Mouse (Mus musculus) cerebellum, adult 11-12 months (tissue): Measurements from ENCODE around the gene Tmem53.

ENCODE experiments used
- DNase-seq: peaks from one replicate; pipeline ENCODE4 v3.0.0; 2022

Gene Tmem53

DNA sequence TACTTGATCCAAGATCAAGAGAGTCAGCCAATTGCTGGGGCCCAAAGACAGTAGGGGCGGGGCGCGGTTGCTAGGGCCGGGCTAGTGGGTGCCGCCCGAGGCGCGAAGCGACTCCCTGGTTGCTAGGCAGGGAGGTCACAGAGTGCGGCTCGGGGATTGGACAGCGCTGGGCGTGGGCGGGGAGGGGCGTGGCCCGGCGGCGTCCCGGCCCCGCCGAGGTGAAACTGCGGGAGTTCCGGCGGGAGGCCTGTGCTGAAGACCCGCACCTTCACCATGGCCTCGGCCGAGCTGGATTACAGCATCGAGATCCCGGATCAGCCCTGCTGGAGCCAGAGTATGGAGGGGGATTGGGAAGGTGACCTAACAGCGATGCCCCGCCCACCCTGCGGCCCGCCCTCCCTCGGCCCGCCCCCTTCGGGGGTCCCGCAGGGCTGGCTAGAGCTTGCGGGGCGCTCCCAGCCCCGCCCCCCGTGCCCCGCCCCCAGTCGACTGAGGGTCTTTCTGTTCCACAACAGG is at the start of gene Tmem53, which contains the start of gene Armh1:
TSS of gene Tmem53 (plus strand) at position 151 of the 516 bp plus-strand sequence.
TSS of gene Armh1 (minus strand) at position 325 of the 516 bp plus-strand sequence.
- peak; percentile 72 for DNase-seq

DNA sequence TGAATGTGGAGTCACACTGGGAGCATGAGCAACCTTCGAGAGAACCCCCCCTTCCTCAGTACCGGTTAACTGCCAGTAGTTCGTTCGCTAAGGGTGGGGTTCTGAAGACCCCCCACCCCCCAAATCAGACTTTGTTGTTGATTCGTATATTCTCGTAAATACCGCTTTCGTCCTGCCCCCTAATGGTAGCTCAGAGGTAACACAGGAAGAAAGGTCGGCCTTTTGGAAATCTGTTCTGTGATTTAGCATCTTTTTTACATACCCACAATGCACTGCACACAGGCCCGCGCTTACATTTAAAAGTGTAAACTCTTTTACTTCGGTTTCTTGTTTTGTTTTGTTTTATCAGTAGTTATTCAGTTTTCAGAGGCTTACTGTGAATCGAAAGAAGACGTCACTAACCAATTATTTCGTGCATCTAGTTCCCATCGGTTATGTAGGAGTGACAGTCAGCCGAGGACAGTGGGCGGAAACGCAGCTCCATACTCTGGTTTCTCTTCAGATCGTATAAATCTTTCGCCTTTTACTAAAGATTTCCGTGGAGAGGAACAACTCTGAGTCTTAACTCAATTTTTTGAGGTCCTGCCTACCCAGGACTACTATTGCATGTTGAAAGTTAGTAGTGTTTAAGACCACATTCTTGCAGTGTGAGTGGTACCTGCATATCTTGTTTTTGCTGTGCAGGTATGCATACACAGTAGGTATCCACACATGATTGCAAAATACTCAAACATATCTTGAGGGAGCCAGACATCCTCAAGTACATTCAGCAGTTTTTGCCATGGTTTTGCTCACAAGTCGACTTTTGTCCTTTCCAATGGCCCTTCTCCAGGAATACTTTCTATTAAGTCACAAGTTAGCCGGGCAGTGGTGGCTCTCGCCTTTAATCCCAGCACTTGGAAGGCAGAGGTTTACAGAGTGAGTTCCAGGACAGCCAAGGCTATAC is 49.4 kb upstream of the Tmem53 start:
- DNase-seq, result no peak

DNA sequence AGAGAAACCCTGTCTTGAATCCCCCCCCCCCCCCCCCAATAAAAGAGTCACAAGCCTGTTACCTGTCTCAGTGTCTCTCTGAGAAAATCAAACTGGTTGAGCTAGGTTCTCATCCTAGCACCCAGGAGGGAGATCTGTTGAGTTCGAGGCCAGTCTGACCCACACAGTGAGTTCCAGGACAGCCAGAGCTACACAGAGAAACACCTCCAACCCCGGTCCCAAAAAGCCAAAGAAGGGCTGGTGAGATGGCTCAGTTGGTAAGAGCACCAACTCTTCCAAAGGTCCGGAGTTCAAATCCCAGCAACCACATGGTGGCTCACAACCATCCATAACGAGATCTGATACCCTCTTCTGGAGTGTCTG is 48.8 kb upstream of the Tmem53 start:
- no peak for DNase-seq

DNA sequence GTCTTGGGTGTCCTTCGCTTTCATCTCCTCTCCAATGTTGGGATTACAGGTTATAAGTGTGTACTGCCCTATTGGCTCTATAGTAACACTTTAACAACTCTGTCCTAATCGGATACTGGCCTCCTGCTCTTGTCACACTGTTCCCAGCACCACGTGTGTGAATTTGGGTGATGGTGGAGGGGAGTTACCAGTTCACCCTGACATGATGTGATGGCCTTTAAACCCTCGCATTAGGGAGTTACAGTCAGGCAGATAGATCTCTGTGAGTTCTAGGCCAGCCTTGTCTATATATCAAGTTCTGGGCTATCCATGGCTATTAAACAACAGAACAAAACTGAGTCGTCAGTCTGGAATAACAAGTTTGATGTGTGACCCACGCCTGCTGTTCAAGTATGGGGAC is 42.2 kb upstream of the Tmem53 start:
- DNase-seq, result no peak

DNA sequence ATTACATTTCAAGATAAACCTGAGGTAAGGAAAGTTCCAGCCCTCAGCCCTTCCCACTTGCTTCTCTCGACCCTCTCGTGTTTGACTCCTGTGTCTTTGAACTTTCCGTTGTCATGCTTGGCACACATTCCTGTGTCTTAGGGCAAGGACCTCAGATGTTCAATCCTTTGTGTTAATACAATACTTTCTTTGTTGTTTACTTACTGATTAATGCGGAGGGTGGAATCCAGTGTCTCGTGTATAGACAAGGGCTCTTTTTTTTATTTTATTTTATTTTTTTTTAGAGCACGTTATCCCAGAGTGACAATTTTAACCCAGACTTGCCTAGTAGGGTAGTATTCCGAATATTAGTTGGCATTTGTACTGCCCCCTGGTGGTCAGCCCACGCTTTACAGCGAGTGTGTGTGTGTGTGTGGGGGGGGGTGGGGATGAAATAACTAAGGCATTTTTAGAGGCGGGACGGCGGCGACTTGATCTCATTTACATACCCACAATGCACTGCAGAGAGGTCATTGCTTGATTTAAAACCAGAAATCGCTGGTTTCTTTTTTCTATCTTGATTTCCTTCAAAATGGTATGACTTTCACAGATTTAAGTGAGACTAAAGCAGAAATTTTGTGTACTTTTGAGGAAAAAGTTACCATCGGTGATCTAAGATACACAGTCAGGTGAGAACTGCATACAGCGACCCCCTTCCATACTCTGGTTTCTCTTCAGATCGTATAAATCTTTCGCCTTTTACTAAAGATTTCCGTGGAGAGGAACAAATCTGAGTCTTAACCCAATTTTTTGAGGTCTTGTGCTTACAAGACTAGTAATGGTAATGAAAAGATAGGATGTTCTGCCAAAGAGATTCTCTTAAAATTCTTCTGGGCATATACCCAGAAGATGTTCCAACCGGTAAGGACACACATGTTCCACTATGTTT is 41.3 kb upstream of the Tmem53 start:
- no peak for DNase-seq

DNA sequence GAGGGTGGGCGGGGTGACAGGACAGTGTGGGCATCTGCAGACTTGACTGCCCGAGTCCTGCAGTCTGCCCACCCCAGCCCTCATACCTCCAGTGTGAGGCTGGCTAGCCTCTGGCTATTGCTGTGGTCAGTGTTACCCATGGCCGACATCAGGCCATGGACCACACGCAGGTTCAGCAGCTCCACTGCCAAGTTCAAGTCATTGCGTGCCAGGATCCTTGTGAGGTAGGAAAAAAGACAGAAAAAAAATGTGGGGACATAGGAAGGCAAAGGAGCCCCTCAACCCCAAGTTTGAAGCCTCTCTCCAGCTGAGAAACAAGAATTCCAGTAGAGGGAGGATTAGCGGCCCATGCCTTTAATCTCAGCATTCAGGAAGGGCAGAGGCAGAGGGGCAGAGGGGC is 37.5 kb upstream of the Tmem53 start:
- DNase-seq, result no peak

DNA sequence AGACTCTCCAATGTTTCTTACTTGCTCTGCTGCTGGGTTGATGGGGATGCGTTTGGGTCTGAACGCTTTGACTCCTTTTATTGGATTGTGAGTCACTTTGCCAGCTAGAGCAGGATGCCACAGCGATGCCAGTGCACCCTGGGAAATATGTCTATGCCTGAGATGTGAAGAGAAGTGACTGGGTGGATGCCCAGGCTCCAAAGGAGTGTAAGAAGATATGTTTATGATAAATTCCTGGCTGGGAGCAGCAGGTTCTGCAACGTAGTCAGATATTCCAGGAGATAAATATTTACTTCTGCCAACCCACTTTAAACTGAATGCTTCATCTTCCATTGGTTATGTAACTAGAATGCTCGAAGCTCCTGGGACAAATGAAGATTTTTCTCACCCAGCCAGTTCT is 34.7 kb upstream of the Tmem53 start:
- DNase-seq, result no peak

DNA sequence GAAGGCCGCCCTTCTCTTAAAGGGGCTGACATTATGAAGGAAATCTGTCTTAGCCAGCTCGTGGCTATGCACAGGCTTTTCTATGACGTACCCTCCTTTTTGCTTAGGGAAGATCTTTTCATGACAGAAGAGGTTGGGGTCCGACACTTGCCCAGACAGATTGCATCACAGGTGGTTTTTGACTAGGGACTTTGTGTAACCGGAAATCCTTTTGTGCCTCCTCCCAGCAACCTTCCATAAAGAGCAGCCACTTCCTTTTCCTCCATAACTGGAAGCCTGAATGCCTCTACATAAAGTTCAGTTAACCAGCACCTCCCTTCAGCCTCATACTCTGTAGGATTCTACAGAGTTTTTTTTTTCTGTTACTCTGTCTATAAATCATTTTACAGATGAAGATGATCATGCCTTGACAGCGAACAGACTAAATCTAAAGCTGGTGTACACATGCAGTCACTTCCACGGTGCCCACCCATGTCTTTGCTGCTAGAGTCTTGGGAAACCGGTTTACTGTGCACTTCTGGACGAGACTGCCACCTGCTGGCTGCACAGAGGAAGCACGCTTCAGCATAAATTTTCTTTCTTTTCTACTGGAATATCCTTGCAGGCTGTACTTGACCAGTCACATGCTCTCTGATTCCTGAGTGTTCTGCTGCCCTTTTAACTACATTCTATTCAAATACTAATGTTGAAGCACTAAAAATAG is 33.1 kb upstream of the Tmem53 start:
- DNase-seq, result no peak

DNA sequence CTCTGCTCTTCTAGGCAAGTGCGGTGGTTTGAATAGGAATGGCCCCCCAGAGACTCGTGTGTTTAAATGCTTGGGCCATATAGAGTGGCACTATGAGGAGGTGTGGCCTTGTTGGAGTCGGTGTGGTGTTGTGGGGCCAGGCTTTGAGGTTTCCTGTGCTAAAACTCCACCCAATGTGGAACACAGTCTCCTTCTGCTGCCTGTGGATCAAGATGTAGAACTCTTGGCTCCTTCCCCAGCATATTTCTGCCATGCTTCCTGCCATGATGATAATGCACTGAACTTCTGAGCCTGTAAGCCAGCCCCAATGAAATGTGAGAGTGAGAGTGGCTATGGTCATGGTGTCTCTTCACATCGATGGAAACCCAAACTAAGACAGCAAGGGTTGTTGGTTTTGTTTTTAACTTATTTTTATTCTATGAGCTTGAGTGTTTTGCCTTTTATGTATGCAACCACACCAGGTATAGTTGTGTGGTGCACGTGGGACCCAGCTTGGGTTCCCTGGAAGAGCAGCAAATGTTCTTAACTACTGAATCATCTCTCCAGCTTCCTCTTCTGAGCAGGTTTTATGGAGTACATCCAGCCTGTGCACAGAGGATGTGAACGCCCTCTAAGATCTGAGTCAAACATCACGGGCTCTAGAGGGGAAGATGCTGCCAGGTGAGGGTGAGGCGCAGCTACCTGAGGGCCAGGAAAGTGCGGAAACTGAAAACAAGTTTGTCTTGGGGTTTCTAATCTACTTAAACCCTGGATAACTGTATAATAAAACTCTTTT is 30.8 kb upstream of the Tmem53 start:
- DNase-seq, result no peak

DNA sequence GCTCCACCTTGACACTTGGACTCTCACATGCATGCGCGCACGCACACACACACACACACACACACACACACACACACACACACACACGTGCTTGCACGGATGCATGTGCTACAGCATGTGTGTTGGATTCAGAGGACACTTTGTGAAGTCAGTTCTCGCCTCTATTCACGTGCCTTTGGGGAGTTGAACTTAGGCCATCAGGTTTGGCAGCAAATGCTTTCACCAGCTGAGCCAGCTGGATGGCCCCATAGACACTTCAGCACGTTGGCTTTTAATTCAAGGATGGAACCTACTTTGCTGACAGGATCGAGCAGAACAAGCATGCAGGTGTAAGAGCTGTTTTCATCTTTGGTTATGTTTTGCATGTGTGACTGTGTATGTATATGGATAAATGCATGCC is 29.9 kb upstream of the Tmem53 start:
- no peak for DNase-seq

DNA sequence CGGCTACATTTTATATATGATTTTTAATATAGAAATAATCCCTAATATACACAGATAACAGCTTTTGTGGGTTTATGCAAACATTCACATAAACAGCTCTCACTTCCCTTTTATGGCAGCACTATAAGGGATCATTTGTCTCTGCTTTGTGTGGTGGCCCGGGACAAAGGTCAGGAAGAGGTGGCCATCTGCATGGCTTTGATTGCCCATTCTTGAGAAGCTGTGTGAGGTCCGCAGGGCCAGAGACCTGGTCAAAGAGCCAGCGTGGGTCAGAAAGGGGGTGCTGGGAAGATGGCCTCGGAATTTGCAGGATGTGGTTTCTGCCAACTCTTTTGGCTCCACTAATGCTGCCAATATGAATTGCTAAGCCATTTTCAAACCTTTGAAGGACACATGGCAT is 28.8 kb upstream of the Tmem53 start:
- DNase-seq, result no peak

DNA sequence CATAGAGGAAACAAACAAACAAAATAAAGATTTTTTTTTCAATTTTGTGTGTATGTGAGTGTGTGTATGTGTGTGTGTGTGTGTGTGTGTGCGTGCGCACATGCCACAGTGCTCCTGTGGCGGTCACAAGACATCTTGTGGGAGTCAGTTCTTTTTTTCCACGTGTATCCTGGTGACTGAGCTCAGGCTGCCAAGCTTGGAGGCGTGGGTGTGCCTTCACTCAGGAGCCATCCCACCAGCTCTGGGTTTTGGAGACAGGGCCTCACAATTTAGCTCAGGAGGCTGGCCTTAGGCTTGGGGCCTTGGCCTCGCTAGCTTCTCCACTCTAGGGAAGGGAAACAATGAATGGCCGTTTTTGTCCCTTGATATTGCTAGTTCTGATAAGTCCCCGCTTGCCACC is 27.6 kb upstream of the Tmem53 start:
- DNase-seq, result no peak

DNA sequence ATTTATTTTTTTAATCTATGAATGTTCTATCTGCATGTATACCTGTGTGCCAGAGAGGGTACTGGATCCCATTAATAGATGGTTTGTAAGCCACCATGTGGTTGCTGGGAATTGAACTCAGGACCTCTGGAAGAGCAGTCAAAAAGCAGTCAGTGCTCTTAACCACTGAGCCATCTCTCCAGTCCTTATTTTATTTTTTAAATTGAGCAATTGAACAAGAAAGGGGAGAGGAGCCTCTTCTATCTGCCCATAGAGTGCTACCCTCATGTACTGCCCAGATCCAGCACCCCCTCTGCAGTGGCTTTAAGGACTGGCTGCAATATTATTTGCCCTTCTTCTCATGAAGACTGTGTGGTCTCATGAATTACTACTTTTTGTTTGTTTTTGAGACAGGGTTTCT is 26.5 kb upstream of the Tmem53 start:
- DNase-seq, result no peak

DNA sequence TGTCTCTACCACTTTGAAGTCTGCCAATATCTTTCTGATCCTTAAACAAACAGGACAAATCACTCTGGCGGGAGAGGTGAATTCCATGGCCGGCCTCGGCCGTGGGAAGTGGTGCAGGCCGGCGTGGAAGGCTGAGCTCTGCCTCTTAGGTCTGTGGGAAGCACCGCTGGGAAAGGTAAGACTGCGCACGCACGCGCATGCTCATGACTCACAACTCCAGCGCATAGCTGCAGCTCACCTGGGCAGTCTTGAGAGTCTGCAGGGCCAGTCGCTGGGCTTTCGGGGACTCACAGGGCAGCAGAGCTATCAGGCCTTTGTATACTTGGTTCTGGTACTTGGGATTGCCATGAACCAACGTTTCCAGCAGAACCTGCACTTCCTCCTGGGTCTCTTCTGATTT is 22.2 kb upstream of the Tmem53 start:
- DNase-seq, result no peak

DNA sequence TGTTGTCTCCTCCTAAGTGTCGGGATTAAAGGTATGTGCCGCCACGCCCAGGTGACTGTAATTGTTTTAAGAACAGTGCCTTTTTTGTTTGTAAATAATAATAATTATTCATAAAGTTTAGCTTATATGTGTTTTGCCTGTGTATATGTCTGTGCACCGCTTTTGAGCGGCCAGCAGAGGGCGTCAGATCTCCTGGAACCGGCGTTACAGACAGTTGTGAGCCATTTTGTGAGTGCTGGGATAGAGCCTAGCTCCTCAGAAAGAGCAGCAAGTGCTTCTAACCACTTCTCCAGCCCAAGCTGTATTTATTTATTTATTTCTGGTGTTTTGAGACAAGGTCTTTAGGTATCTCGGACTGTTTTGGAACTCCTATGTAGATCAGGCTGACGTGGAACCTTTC is 21.4 kb upstream of the Tmem53 start:
- no peak for DNase-seq

DNA sequence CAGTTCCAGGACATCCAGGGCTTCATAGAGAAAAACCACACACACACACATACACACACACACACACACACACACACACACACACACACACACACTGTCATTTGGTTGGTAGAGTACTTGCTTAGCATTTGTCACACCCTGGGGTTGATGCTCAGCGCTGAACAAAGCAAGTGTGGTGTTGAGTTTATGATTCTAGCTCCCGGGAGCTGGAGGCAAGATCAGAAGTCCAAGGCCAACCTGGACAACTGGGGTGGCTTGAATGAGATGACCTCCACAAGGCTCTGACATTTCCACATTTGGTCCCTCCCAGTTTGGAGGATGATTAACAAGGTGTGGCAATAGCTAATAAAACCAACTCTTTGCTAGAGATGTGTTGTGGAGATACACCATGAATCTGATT is 20.5 kb upstream of the Tmem53 start:
- DNase-seq, result no peak

DNA sequence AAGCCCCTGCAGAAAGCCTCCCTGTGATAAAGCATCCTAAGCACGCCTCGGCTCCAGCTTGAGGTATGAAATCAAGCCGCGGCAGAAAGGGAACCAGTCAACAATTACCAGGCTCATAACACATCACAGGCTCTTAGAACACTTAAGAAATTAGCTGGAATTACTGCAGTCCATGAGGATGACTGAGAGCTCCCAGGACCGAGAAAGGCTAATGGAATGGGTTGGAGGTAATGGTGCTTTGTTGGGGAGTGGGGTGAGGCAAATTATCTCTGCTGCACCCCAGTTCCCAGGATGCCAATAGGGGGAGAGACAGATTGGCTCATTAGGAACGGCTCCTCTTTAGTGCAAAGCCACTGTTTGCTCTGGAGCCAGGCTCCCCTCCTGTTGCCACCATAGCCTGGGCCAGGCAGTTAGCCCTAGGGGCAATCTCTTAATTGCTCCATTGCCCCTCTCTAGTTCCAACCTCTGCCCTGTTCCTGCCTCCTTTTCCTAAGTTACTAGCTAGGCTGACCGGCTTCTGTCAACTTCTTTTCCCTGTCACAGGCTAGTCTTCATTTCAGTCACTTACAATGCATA is 17.5 kb upstream of the Tmem53 start:
- DNase-seq, result no peak

DNA sequence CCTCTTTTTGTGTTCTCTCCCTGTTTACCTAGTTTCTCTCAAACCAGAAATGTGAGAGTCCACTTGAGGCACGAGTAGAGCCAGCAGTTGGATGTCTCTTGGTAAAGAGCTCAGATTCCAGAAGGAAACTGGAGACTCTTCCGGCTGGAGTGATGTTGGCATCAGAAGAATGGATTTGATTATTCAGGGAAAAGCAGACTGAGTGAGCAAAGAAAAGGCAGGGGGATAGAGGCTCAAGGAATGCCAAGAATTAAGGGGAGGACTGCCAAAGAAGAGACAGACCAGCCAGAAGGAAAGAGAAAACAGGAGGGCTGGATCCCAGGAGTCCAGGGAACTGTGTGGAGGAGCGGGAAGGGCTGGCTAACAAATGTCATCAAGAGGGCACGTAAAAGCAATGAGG is 15.9 kb upstream of the Tmem53 start:
- DNase-seq, result no peak

DNA sequence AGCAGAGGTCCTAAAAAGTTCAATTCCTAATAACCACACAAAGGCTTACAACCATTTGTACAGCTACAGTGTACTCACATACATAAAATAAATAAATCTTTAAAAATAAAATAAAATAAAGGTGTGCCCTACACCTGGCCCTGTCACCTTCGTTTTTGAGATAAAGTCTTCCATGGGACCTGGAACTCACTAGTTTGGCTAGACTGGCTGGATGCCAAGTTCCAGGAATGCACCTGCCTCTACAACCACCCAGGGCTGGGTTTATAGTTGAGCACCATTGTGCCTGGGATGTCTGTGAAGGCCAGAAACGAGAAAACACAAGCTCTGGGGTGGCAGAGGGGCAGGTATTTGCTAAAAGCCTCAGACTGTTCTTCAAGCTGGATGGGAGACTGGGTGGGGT is 12.6 kb upstream of the Tmem53 start:
- DNase-seq, result no peak

DNA sequence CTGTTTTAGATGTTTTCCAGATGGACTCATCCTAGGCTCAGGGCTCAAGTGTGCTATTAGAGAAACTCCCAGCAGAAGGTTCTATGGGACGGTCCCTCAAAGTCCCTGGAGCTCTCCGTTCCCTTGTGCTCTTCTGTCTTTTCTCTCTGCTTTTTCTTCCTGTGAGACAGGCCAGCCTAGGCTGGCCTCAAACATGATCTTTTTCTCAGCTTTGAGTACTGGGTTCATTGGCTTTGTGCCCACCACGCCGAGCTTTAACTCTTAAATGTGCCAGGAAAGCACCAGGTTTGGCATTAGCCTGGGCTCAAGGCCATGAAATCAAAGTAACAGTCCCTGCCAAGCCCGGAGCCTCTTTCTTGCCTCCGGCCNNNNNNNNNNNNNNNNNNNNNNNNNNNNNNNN is 10.9 kb upstream of the Tmem53 start:
- no peak for DNase-seq

DNA sequence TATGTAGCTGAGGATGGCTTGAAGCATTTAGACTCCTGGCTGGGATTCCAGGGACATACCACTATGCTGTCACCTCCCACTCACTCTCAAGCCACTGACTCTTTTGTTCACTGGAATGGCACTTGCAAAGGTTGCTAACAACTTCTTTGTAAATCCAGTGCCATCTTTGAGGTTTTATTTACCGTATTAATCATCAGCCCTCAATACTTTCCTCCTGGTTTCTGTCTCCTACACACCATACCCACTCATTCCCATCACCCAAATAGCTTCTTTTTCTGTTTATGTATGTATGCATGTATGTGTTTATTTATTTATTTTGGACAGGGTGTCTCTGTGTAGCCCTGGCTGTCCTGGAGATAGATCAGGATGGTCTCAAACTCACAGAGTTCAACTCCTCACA is 769 bp upstream of the Tmem53 start:
- DNase-seq, result no peak

DNA sequence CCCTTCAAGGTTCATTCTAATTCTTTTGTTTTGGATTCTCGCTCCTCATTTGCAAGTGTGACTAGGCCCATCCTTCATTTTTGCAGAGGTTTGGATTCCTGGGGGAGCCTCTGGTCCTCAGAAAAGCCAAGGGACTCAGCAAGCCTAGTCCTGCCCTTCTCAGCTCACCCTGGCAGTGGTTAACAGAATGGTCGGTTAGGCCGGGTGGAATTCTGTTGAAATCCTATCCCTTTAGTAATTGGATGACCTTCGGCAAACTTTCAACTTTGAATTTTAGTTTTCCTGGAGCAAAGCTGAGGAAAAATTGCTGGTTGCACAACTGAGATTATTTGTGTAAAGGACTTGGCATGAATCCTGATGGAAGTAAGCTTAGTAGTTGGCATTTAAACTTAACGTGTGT is 600 bp downstream of the Tmem53 start:
- no peak for DNase-seq
